Mouse (Mus musculus): ENCODE measurements at regions not wholly inside any gene's neighbourhood (a gene's known extent, or its start where the extent isn't known, plus 50 kb on each side); places are given as distances from the start of the nearest gene placed in this dataset.

DNA sequence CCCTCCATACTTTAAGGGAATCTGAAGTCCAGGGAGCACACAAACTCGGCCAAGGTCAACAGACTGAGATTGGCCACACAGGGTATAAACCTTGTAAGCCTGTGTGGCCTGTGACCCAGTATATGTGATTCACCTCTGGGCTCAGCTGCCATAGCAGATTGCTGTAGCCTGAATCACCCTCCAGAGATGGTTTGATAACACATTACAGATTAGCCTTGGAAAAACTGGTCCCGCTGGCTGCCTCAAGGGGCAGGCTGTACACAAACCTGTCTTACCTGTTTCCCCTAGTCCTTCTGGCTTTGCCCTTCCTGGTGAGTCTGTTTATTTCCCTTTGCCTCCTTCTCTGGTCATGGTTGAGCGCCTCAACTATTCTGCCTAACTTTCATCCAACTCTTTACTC is 91.0 kb upstream of the Gm9972 start:
- DNase-seq (ENCODE audit: low read depth, low spot score) = no peak

DNA sequence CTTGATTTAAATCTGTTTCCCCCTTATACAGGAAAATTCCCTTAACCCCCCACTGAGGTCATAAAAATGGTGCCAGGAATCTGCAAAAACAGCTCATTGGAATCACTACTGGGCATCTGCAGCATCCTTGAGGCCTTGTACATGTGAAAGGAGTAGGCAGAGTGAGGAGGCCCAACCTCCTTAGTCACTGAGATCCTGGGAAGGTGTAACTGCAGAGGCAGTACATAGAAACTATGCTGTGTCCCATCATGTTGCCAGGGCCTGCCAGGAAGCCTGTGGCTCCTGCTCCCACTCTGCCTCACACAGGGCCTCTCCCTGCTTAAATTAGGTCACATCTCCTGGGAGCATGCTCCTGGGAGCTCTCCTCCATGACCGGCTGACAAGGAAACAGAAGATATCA is 85.7 kb upstream of the Gm9972 start:
- DNase-seq (ENCODE audit: low read depth, low spot score) = no peak

DNA sequence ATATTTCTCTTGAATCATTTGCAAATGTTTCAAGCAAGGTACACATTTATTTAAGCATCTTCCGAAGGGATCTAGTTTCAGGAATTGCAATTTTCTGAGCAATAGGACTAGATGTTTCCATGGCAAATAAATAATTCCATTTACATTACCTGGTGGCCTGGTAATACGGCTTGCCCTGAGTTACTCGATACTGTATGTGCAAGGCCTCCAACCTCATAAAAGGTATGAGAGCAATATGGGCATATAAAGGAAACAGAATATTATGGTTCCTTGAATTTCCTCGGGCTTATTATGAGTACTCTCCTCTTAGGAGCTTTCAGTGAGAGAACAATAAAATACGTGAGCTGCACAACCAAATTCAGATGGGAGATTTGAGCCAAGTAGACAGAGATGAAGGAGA is 81.4 kb upstream of the Gm9972 start:
- DNase-seq (ENCODE audit: low read depth, low spot score) = no peak

- no peak for DNase-seq (ENCODE audit: low read depth, low spot score)
Measured at GRCm38 (mm10) chr11:42965732-42966131, 69.8 kb upstream of the Gm9972 start.

- DNase-seq (ENCODE audit: low read depth, low spot score) = no peak
Measured at GRCm38 (mm10) chr11:42978245-42978644, 57.3 kb upstream of the Gm9972 start.

Data from telencephalon, adult 2 months (tissue).